ENCODE assay signal across 20 mouse cellular contexts in the genomic region with DNA sequence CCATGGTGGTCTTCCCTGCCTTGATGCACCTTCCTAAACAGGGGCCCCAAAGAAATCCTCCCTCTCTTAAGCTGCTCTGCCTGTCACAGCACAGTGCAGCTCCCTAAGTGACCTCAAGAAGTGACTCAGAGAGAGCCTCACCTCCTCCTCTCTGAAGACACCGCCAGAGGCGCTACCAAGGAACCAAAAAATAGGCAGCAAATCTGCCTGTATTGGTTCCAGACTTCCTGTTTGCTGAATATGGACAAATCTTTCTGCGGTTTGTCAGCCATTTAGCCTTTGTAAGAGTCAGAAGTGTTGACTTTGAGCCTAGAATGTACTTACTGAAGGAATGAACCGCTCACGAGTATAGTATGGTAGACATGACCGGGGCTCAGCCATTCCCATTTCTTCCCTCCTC. TPM values are rescaled to one million over a fixed set of nuclear protein-coding genes. Genes with fewer than 3 reads are reported as not detected.
DNase-seq lines count a peak whose midpoint lies in the region; ATAC-seq lines count a peak whose summit lies in the region.
"Had no signal": no experiment of that assay in that cellular context is flagged by ENCODE, and none has a peak within 500 bp of the region (broad histone marks: within the 10 kb centered on the region; RNA-seq: fewer than 3 reads in every experiment).

No protein-coding gene starts in this region.

- DNase-seq in 3T3-L1 (ENCODE audit: low read depth, low spot score) (peak; percentile 87), NIH3T3 (ENCODE audit: low read depth) (peak; percentile 62)
- DNase-seq in cerebellum, adult 11-12 months = no peak
- DNase-seq in adrenal gland, adult 18-20 months (ENCODE audit: low spot score in 2 of 2) = no peak
- no peak for DNase-seq in urinary bladder, postnatal 36 days (ENCODE audit: low spot score in 2 of 2)
- DNase-seq: adrenal gland, adult 2 months; cerebellum, adult 18-20 months; cerebellum, postnatal 14 days; gastrocnemius, adult 2 months; heart, adult 18-20 months; heart, postnatal 14 days; kidney, adult 18-20 months; lung, adult 2 months; lung, postnatal 14 days; thymus, adult 18-20 months; thymus, postnatal 4 days had no signal

- peak; percentile 82 for ATAC-seq in granulocyte monocyte progenitor cell, adult 5-6 weeks (replicated peaks; ENCODE audit: poor library complexity, severe bottlenecking)
- ATAC-seq in monocyte, adult 5-6 weeks (replicated peaks; ENCODE audit: insufficient number of reproducible peaks, low FRiP score, low TSS enrichment, poor library complexity, severe bottlenecking) = 0 out of 2 replicates have a peak, but pooled peaks have one; percentile 9
- ATAC-seq: forebrain, embryonic 13.5 days; midbrain, embryonic 16.5 days had no signal

RNA-seq across cellular contexts. Expression of gene Eid3, which starts 47.3 kb away (rescaled TPM):
- total RNA-seq in granulocyte monocyte progenitor cell, adult 5-6 weeks (2014; fragmentation: Nextera tagmentation) = 2.5 and 3.7 TPM in 2 replicates
- 2.2 and 2.6 TPM in 2 replicates for total RNA-seq in granulocyte monocyte progenitor cell, adult 5-6 weeks (2017)
- total RNA-seq in monocyte, adult 5-6 weeks (2017) = 9.6 to 18.2 TPM (median 16.2 TPM) in 3 replicates
- total RNA-seq in adrenal gland, adult 18-20 months (2021) = 1 to 10 TPM; 1.4 to 2.0 TPM

Comparison
In these comparisons a context has a peak if more than half of its experiments do, and no peak if none do; other contexts are left out.
1. DNase-seq: peak in 3T3-L1 (single experiment) and NIH3T3 (single experiment); none in cerebellum, adult 11-12 months (single experiment), adrenal gland, adult 18-20 months (0 of 2) and urinary bladder, postnatal 36 days (0 of 2).